Mouse (Mus musculus) hematopoietic stem cell, adult 5-6 weeks (primary cell): ENCODE results near the gene Snhg11. TPM values are rescaled to one million over a fixed set of nuclear protein-coding genes. Genes with fewer than 3 reads are reported as not detected.

Source experiments
- ATAC-seq, 2 experiments: fragments of 125-278 bp in 1 of 2; replicated peaks in 1 of 2; 2 replicates each; pipeline ENCODE4 v1.8.0; 2016 to 2017; ENCODE audit warnings: inconsistent platforms in 2 of 2, mild to moderate bottlenecking in 2 of 2, moderate number of reproducible peaks in 2 of 2, low read depth in 1 of 2, moderate TSS enrichment in 1 of 2; ENCODE audit not compliant: low FRiP score in 2 of 2, poor library complexity in 2 of 2, severe bottlenecking in 2 of 2, insufficient read depth in 1 of 2, low TSS enrichment in 1 of 2
- total RNA-seq: library from RNA; stranded (forward); fragments of 172-1452, 232-1000 nt; gene quantifications from 2 replicates; pipeline ENCODE4 v1.2.3, GENCODE M21; 2017

Gene Snhg11
- total RNA-seq, 1 experiment from 2014 or later, result not detected

DNA sequence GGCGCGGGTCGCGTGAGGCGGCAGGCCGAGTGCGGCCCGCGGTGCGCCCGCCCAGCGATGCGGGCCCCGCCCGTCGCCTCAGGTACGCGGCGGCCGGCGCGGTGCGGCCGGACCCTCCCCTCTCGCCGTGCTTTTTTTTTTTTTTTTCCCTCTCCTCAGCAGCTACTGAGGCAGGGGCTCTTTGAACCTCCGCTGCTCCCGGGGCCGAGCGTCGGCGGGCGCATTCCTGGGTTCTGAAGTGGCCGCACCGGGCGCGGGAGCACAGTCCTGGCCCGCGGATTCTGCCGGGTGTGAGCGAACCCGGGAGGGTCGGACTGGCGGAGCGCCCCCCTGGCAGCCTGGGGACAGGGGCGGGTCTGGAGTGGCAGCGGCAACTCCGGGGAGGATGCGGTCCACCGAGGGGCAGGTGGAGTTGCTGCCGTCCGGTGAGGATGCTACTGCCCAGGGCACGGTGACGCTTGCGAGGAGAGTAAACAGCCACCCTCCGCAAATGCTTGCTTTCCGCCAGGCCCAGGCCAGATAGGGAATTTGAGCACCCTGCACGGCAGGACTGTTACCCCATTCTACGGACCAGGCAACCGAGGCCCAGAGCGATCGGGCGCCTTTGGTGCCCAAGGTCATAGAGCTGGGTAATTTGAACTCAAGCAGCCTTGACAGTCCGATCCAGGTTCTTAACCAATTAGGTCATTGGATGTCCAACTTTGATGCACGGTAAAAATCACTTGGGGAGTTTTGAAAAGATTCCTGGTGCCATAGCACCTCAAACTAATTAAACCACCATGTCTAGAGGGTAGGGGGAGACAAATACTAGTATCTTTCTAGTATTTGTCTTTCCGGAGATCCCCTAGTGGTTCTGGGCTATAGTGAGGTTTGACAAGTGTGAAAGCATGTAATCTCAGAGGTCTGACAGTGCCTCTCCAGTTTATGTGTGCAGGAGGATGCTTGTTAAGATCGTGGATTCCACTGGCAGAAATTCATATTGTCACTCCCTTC, 34.9 kb downstream of the Snhg11 start:
- peak in 1 of 2 experiments; percentile 19; a peak in 1 of 4 replicates for ATAC-seq

DNA sequence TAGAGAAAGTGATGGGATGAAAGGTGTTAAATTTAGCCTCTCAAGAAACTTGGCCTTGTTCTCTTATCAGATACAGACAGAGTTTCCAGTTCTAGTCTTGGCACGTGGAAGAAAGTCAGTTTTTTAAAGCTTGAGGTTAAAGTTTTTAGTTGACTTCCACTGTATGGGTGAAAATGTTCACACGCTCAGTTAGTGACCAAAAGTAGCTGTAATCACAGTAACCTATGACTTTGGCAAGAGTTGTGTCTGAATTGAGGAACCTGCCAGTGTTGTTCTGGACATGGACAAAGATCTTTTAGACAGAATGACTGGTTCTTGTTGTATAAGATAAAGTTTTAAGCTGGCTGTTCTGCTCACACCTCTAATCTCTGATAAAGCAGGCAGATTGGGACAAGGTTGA, 37.8 kb downstream of the Snhg11 start:
- ATAC-seq, result peak in 1 of 2 experiments; percentile 25; a peak in 1 of 4 replicates

DNA sequence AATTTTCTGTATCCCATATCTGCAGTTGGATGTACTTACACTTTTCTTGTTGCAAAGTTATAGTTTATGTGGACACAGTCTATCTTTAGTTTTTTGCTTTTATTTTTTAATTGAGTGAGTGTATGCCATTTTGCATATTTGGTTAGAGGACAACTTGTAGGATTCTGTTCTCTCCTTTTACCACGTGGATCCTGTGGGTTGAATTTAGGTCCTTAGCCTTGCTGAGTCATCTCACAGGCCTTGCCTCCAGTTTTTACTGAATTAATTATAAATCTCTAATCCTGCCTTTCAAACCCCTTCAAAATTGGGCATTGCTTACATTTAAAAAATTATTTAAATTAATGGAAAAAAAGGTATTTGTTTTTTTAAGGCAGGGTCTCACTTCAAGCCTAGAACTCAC, 40.4 kb downstream of the Snhg11 start:
- ATAC-seq, result no peak

DNA sequence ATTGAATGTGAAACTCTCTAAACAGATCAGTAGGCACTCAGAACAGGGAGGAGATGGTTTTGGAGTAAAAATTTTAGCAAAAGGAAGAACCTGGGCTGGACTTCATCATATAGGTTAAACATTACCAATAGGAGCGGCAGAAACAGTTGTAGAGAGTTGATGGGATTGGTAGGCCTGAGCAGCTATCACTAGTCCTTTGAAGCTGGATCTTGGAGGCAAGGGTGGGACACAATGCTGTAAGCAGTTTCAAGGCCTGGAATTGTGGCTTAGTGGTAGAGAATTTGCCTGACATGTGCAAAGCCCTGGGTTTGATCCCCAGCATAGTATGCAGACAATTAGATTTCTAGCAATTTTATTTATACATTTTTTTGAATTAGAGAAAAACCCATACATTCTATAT, 43.2 kb downstream of the Snhg11 start:
- no peak for ATAC-seq

Other genes starting within 250 kb of the Snhg11 start
- gene Tgm2, start 229.2 kb upstream of the Snhg11 start, total RNA-seq, result 17.9 and 19.4 TPM in 2 replicates
- not detected in 2 replicates for gene D630003M21Rik, start 146.4 kb upstream of the Snhg11 start, total RNA-seq
- gene Bpi, start 117.5 kb upstream of the Snhg11 start, total RNA-seq, result not detected in 2 replicates
- gene Lbp, start 69.1 kb upstream of the Snhg11 start, total RNA-seq, result 43.5 and 51.0 TPM in 2 replicates
- gene Ralgapb, start 34.2 kb downstream of the Snhg11 start, total RNA-seq, result 32.8 and 43.0 TPM in 2 replicates
- not detected in 2 replicates for gene Adig, start 127.0 kb downstream of the Snhg11 start, total RNA-seq
- not detected in 2 replicates for gene Arhgap40, start 137.2 kb downstream of the Snhg11 start, total RNA-seq
- gene Slc32a1, start 235.1 kb downstream of the Snhg11 start, total RNA-seq, result not detected in 2 replicates
- 14.7 and 18.9 TPM in 2 replicates for gene Actr5, start 249.2 kb downstream of the Snhg11 start, total RNA-seq